Mouse (Mus musculus) kidney, postnatal 10 days (tissue): ENCODE data around the gene Nuf2.
"Not testable (repeated sequence)": the region's sequence is repeated elsewhere in the genome, so short reads cannot be mapped to it uniquely, and the experiment has no call there.

Experiments used
- DNase-seq: peaks from one replicate; pipeline ENCODE4 v3.0.0; 2021; ENCODE audit warnings: mixed read lengths

Gene Nuf2

DNA sequence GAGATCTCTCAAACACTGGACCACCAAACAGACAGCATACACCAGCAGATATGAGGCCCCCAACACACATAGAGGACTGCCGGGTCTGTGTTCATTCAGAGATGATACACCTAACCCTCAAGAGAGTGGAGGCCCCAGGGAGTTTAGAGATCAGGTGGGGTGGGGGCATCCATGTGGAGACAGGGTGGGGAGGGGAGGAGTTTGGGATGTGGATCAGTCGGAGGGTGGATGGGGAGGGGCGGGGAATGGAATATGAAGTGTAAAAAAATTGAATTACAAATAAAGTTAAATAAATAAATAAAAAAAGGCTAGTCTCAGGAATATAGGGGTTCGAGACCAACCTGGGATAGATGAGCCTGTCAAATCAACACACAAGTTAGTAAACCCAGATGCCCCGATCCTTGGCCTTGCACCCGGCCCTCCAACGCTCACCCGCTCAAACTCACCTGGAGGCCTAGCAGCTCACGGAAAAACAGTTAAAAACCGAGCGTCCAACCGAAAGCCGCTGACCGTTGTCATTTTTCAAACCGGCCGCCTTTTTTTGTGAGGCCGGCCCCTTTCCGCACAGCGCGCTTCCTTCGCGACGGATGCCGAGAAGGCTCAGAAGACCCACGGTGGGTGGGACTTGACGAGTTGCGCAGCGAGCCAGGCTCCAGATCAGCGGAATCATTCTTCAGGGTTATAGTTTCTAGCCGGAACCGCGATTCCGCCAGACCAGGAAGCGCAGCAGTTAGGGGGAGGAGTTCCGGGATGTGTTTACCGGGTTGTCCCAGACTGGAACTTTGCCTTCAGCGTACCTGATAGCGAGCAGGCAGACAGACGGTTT is at the start of gene Nuf2:
Nuf2 (minus strand) TSS at position 589 of the 826 bp plus-strand sequence.
- peak; percentile 98 for DNase-seq

DNA sequence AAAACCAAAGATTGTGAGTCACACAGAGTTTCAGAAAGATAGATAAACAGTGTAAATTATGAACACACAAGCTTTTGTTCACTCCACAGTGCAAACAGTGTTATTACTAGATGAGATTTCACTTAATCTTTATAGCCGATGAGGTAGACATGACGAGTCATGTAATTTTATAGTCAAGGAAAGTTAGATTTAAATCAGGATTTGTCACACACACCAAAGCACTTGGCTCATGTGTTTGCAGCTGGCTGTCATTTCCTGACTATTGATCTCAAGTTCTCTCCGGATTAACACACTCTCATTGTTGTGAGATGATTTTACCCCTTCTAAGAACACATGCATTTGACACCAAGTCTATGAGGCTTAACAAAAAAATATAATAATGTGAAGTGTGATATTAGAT is 48.3 kb upstream of the Nuf2 start:
- DNase-seq, result no peak

DNA sequence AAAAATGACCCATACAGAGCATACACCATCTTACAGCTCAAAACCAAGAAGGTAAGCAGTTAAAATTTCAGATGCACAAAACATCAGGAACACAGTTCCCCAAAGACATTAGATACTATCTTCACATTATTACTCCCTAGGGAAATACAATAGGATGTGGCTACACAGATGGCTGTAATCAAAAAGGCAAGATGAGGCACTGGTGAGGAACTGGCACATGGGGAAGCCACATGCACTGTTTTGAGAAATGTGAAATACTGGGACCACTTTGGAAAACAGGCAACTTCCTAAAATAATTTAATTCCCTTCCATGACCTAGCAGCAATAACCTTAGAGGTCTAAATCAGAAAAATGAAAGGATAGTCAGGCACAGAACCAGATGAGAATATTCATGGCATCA is 42.9 kb upstream of the Nuf2 start:
- no peak for DNase-seq

DNA sequence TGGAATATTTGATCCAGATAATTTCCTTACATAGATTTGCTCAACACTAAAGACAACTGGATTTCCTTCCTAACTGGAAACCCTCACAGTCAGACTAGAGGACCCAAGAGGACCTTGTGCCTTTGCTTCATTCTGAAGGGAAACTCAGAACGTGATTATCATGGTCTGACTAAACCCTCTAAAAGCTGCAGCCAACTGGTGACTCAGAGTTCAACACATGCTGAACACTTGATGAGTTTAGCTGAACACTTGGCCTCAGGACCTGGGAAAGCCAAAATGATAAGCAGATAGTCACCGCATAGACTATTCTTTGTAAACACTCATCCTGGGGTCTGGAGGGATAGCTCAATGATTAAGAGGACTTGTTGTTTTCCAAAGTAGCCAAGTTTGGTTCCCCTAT is 24.4 kb upstream of the Nuf2 start:
- no peak for DNase-seq

DNA sequence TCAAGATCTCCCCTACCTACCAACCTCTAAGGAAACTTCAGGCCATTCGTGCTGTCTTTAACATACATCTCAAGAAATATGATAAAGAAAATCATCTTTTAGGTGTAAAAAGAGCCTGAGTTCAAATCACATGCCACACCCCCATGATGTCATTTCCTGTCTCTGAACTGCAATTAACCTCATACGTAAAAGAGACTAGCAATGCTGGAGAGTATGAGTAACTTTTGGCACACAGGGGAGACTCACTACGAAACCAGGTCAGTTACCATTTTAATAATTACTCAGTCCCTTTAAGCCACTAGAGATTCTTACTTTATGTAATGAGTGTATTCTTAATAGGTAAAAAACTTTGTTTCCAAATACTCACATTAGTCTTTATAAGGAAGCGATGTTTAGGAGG is 23.8 kb upstream of the Nuf2 start:
- DNase-seq, result no peak

DNA sequence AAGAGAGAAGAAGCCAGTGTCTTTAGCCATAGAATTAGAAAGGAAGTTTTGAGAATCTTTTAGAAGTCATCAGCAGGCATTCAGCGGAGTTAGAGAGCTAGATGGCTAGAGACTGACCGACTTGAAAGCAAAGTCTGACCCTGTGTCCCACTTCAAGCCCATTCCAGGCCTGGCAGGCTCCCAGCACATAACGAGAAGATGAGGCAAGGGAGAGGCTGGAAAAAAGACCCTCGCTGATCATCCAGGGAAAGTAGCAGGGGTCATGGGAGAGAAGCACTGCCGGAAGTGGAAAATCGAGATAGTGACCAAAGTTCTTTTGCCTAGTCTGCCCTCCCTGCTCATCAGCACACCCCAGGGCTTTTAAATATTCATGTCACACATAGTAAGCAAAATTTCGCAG is 22.2 kb upstream of the Nuf2 start:
- DNase-seq, result peak; percentile 55

DNA sequence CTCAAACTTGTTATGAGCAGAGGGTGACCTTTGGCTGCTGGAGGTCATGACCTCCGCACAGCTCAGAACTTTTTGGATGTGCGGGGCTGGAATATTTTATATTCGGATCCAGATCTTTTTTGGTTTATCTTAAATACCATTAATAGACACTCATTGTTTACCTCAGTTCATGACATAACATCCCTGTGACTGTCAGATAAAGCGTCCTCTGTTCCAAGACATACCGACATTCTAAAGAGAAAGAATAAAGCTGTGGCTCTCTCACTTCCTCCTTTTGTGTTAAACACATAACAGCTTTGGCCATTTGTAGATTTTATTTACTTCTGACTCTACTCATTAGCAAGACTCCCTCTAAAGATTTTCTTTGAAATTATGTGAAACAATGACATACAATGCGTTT is 9.2 kb upstream of the Nuf2 start:
- no peak for DNase-seq

DNA sequence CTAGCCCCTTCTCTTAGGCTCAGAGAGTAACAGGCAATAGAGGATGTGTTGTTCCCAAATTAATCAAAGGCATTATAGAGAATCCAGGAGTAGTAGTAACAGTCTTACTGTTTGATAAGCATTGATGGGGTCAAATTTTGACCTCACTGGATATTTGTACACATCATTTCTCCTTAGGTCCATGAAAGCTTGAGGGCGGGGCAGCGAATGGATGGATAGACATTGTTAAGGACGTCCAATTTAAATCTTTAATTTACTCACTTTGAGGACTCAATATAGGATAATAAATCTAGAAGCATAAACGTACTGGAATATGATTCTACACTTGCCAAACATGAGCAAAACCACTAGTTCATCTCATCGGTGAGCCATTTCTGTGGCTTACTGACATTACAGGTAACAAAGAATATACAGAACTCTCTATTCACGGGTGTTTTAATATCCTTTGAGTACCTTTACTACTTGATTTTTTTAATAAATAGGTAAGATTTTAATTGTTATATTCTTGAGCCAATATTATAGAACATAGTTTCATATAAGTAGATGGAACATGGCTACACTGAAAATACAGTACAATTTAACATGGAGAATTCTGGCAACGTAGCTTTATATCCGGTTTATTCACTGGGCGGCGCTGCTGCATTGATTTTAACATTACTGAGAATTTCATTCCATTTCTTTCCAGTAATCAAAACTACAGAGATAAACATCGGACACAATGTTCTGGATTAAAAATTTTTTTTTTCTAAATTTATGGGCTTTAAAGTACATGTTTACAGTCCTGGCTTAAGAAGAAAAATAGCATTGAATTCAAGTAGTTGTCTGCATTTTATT is 655 bp upstream of the Nuf2 start:
- DNase-seq, result peak; percentile 86

DNA sequence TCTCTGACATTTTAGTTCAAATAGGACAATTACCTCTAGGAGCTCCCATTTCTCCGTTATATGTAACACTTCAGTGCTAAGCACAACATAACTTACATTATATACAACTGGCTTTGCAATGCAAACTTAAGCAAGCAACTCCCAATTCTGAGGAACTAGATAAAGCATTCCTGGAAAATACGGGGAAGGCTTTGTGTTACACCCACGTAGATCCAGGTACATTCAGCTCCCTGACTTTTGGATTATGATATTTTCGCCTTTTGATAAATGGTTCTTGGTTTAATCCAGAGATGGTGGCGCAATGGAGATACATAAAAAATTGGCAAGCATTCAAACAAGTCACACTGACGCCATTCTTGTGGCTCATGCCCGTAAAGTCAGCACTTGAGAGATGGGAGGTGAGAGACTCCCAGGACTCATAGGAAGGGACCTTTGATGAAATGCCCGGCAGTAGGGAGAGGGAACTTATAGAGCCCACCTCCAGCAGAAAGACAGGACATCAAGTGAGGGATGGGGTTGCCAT is 1.2 kb downstream of the Nuf2 start:
- DNase-seq, result no peak

DNA sequence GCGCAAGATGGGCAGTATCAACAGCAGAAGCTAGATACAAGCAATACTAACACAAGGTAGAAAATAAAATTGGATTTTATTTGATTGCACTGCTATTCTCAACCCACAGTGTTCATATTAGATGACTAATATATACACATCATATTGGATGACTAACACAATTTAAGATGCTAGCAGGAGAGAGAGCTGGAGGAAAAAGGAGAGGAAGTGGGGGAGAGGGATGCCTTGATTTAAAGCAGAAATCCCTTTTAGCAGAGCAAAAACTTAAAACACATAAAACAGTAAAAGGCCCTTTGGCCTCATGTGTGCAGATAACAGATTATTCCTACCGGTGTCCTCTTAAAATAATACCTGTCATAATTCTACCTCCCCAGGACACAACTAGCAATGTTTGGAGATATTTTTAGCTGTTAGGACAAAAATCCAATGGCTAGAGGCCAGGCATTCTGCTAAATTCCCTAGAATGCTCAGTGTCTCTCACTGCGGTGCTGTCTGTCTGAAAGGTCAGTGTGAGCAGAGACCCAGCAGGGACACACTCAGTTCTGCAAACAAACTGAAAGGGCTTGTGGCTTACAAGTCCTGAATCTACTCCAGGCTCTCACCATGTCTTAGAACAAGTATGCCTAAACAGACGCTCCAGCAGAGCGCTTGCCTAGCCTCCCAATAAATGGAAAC is 5.1 kb downstream of the Nuf2 start:
- no peak for DNase-seq

DNA sequence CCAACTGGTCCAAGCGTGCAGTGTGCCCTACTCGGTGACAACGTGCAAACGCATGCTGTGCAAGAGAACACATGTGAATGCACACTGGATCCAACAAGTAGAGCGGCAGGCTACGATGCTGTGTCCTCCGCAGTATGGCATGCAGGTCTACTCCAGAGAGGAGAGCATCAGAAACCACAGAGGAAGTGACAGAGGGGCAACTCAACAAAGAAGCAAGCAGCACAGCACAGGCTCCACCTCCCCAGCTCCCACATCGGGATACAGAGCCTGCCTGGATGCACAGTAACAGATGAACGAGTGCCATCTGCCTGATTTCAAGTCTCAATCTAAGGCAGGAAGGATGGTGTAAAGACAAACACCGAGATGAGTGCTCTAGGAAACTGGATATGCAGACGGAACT is 11.9 kb downstream of the Nuf2 start:
- no peak for DNase-seq

DNA sequence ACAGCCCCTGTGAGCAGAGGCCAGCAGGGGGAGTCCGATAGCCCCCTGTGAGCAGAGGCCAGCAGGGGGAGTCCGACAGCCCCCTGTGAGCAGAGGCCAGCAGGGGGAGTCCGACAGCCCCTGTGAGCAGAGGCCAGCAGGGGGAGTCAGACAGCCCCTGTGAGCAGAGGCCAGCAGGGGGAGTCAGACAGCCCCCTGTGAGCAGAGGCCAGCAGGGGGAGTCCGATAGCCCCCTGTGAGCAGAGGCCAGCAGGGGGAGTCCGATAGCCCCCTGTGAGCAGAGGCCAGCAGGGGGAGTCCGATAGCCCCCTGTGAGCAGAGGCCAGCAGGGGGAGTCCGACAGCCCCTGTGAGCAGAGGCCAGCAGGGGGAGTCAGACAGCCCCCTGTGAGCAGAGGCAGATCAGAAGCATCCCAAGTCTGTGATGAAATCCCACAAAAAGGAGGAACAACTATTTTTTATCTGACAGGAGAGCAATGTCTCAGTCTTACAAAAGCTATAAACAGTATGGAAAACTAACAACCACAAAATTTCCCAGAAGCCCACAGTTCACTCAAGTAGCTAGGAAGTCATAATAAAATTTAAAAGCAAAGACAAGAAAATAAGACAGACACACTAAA is 13.3 kb downstream of the Nuf2 start:
- not testable (repeated sequence) for DNase-seq

DNA sequence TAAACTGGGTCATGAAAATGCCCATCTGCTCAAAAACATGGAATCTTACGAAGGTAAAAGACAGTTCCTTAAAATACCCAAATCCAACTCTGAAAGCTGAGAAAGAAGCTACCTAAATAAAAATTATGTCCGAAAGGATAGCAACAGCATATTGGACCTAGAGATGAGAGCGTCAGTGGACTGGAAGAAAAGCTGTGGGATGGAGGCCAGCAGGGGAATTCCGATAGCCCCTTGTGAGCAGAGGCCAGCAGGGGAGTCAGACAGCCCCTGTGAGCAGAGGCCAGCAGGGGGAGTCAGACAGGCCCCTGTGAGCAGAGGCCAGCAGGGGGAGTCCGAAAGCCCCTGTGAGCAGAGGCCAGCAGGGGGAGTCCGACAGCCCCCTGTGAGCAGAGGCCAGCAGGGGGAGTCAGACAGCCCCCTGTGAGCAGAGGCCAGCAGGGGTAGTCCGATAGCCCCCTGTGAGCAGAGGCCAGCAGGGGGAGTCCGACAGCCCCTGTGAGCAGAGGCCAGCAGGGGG is 13.8 kb downstream of the Nuf2 start:
- DNase-seq, result no peak

DNA sequence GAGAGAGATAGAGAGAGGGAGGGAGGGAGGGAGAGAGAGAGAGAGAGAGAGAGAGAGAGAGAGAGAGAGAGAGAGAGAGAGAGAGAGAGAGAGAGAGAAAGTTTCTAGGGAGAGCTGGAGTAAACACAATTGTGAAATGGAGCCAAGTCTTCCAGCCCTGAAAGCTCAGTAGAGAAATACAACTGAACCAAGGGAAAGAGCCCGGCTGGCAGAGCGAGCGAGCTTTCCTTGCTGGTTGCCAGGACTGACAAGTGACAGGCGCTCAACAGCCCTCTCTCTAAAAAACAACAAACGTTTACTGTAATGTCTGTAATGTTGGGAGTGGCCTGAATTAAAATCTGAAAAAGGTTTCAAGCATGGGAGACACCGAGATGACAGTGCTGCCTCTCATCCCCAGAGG is 24.9 kb downstream of the Nuf2 start:
- no peak for DNase-seq

DNA sequence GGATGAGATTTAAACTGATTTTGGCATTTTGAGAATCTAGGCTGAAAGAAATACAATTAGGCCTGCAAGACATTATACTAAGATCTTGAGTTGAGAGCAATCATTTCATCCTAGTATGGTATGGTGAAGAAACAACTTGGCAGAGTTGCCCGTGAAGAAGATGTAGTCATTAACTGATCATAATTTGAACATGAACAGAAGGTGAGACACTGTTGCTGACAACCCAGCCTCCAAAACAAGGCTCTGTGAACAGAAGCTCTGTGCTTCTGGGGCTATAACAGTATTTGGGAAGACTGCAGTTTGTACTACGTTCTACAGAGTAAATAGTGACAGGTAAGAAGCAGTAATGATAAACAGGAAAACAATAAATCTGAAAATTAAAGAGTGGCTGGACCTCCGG is 28.4 kb downstream of the Nuf2 start:
- DNase-seq, result no peak

DNA sequence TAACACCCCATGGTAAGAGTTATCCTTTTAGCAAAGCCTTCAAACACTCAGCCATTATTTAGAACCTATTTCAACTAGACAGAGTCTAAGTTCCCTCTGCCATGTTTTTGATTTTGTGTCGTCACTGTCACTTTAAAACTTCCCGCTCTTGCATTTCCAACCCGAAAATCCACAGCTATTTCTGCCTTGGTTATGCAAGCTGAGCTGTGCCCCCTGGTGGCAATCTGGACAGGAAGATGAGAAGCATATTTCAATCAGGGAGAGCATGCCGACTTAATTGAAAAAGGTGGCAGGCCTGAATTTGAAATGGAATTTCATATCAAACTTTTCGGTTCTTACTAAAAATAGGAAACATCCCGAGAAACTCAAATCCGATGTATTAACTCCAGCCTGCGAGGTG is 35.6 kb downstream of the Nuf2 start:
- peak; percentile 78 for DNase-seq

DNA sequence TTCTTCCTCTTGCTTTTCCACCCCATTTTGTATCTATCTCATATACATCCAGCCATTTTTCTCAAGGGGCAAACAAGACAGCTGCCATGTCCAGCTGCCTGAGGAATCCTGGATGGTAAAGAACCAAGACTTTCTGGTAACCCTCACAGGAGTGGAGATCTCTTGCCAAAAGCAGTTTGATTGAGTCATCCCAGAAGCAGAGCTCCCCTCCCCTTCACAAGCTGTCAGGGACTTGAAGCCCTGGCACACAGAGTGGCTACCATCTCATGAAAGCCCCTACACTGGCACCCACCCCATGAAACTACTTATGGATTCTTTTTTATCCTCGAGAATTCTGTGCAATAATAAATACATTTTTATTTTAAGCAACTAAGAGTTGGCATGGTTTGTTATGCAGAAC is 39.7 kb downstream of the Nuf2 start:
- DNase-seq, result no peak

DNA sequence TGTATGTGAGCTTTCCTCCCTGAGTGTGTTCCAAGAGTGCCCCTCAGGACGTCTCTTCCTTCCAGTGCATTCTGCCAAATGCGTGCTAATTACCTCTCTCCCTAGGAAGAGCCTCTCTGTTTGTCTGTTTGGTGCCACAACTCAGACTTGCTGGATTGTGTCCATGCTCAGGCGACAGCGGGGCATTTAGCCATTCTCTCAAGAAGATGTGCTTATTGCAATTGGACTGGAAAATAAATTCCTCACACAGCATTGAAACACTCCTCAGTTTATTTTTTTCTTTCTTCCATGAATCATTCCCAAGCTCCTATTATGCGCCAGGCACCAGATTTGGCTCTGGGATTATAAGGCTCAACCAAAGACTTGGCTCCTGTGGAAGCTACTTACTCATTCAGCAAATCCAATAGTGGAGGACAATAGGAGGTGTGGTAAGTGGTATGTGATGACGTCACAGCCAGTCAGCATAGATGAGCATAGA is 45.8 kb downstream of the Nuf2 start:
- DNase-seq, result no peak

DNA sequence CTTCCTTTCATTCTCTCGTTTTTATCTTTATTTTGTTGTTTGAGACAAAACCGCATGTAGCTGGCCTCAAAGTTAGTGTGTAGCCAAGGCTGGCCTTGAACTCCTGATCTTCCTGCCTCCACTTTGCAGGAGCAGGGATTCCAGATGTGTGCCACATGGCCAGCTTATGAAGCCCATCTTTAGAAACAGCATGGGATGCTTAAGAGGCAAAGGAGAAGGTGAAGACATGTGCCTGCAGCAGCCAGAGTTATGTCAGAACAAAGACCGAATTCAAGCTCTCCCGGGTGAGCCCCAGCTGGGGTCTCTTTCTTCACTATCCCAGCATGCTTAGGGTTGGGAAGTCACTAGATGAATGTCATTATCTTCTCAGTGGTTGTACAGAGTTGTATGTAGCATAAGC is 46.7 kb downstream of the Nuf2 start:
- no peak for DNase-seq

DNA sequence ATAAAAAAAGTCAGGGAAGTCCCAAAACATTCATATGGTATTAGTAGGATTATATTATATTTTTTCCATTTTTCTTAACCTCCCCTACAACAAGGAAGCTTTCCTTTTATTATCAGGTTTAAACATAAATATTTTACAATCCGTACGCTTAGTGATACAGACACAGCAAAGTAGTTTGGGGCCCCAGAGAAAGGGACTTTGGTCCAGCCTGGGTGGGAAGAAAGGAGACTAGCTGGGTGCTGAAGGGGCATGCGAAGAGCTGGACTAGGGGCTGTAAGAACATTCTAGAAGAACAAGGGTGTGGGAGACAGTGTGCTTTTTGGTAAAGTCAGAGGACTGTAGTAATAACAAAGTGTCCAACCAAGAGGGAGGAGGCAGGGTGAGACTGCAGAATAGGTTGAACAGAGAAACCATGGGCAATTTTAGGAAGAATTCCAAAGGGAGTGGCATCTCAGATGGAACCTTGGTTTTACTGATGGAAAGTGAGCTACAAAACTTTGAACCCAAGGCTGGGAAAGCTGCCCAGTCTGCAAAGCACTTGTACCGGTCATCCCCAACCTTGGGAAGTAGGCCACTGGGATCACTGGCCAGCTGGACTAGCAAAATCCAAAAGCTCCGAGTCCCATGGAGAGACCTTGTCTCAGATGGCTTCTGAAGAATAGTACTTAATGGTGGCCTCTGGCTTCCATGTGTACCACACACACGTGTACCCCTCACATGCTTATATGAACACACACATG is 48.5 kb downstream of the Nuf2 start:
- DNase-seq, result no peak

DNA sequence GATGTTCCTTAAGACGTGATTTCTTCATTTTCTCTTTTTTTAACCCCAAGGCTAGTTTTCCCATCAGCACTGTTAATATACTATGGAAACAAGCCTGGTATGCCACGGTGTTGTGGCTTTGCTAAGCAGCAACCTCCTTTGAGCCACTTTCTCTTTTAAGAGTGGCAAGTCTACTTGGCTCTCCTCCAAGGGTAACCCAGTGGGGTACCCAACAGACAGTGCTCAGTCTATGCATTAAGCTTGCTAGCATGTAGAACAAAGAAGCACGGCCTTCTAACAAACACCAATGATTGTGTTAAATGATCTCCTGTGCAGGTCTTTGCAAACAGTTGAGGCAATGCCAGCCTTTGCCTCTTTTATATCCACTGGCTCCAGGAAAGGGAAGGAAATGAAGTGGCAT is 60.1 kb downstream of the Nuf2 start:
- no peak for DNase-seq

DNA sequence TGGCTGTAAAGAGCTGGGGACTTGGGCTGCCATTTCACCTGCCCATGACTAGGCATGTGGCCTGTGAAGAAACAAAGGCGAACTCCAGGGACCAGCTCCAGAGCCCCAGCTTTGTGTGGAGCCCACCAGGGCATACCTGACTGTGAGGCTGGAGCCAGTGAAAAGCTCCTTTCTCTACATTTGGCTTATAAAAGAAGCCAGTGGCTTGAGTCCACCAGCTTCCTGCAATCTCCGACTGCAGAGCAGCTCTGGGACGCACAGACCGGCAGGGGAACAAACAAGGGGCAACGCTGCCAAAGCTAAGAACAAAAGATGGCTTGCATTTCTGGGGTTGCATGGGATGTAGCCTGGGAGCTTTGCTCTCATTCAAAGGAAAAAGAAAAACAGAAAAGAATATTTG is 63.5 kb downstream of the Nuf2 start:
- no peak for DNase-seq
